ENCODE assay signal across 17 mouse cellular contexts in genomic region chr11:30102594-30102993, GRCm38 (mm10).
DNase-seq lines count a peak whose midpoint lies in the region; ATAC-seq and TF ChIP-seq lines count a peak whose summit lies in the region.
"Had no signal": no experiment of that assay in that cellular context is flagged by ENCODE, and none has a peak within 500 bp of the region (broad histone marks: within the 10 kb centered on the region; RNA-seq: fewer than 3 reads in every experiment).

No protein-coding gene starts in this region.

- H3K27ac ChIP-seq in heart, postnatal 0 days (ENCODE audit: low read depth), result no peak overlapping the region
- H3K27ac ChIP-seq in hindbrain, postnatal 0 days, result no peak overlapping the region
- H3K27ac ChIP-seq: forebrain, embryonic 15.5 days; midbrain, embryonic 13.5 days had no signal

- no peaks in the 10 kb centered on the region for H3K9me3 ChIP-seq in heart, postnatal 0 days (replicated peaks; ENCODE audit: control insufficient read depth, low read length)
- no peaks in the 10 kb centered on the region for H3K9me3 ChIP-seq in hindbrain, postnatal 0 days (ENCODE audit: low read length)
- H3K9me3 ChIP-seq: forebrain, embryonic 15.5 days; midbrain, embryonic 13.5 days had no signal

- no peak overlapping the region for H3K4me2 ChIP-seq in heart, postnatal 0 days (ENCODE audit: low read depth, low read length)
- no peak overlapping the region for H3K4me2 ChIP-seq in hindbrain, postnatal 0 days (ENCODE audit: low read depth, low read length)
- H3K4me2 ChIP-seq: forebrain, embryonic 15.5 days; lung, embryonic 14.5 days; midbrain, embryonic 13.5 days had no signal

- H3K4me1 ChIP-seq in heart, postnatal 0 days (ENCODE audit: control insufficient read depth, insufficient read depth), result no peaks in the 10 kb centered on the region
- no peaks in the 10 kb centered on the region for H3K4me1 ChIP-seq in hindbrain, postnatal 0 days (ENCODE audit: insufficient read depth, low read length)
- H3K4me1 ChIP-seq: forebrain, embryonic 15.5 days; midbrain, embryonic 13.5 days had no signal

- WGBS in heart, postnatal 0 days, result 61% methylated on average over 2 of the region's 2 CpGs
- WGBS in hindbrain, postnatal 0 days, result 91% methylated on average over 2 of the region's 2 CpGs

- no peak overlapping the region for H3K4me3 ChIP-seq in heart, postnatal 0 days (ENCODE audit: low read depth, low read length)
- H3K4me3 ChIP-seq in hindbrain, postnatal 0 days (ENCODE audit: low read length), result no peak overlapping the region
- H3K4me3 ChIP-seq: forebrain, embryonic 15.5 days; midbrain, embryonic 13.5 days had no signal

- intact Hi-C loops in heart, postnatal 14 days (cut with DNase I), result loop anchor here (5.0 to 10.0 kb wide), 2 partner anchors 35 to 732 kb away; no protein-coding TSS in a partner anchor

- peak; percentile 28 for DNase-seq in heart, postnatal 0 days (ENCODE audit: low spot score)
- no peak for DNase-seq in heart, postnatal 14 days
- DNase-seq in lung, adult 18-20 months, result peak; percentile 14 to 24
- no peak for DNase-seq in lung, postnatal 4 days
- peak; percentile 36 for DNase-seq in 416B (ENCODE audit: low read depth)
- DNase-seq in brain, adult 2 months (ENCODE audit: low read depth, low spot score), result peak; percentile 81
- no peak for DNase-seq in hindbrain, postnatal 0 days (ENCODE audit: low spot score)
- DNase-seq: cerebellum, adult 8-10 months; embryo, embryonic 11 days; kidney, adult 11 months; kidney, postnatal 25 days; lung, embryonic 14.5 days; spleen, adult 18-20 months; thymus, postnatal 25 days had no signal

- H3K9ac ChIP-seq in heart, postnatal 0 days (replicated peaks; ENCODE audit: low read depth, low read length), result no peak overlapping the region
- H3K9ac ChIP-seq in hindbrain, postnatal 0 days (replicated peaks; ENCODE audit: low read length), result no peak overlapping the region
- H3K9ac ChIP-seq: forebrain, embryonic 15.5 days; lung, embryonic 14.5 days; midbrain, embryonic 13.5 days had no signal

- H3K27me3 ChIP-seq in heart, postnatal 0 days (ENCODE audit: control insufficient read depth, insufficient read depth, low read length), result no peaks in the 10 kb centered on the region
- no peaks in the 10 kb centered on the region for H3K27me3 ChIP-seq in hindbrain, postnatal 0 days (ENCODE audit: insufficient read depth, low read length)
- H3K27me3 ChIP-seq: CH12.LX; forebrain, embryonic 15.5 days; midbrain, embryonic 13.5 days had no signal

- no peak for ATAC-seq in heart, postnatal 0 days (ENCODE audit: insufficient read depth, low read depth)
- ATAC-seq in hindbrain, postnatal 0 days, result no peak
- ATAC-seq: forebrain, embryonic 15.5 days; midbrain, embryonic 13.5 days had no signal

- peaks cover 95% of the 10 kb centered on the region for H3K36me3 ChIP-seq in heart, postnatal 0 days (replicated peaks; ENCODE audit: control insufficient read depth, insufficient read depth, low read length)
- peaks cover 70% of the 10 kb centered on the region for H3K36me3 ChIP-seq in hindbrain, postnatal 0 days (ENCODE audit: insufficient read depth, low read length)

- TF ChIP-seq CTCF in heart, postnatal 0 days (IDR thresholded peaks at IDR 0.05; ENCODE audit: low read depth), result no peak
- TF ChIP-seq CTCF in hindbrain, postnatal 0 days (IDR thresholded peaks at IDR 0.05; ENCODE audit: low read depth), result no peak

- no peak for TF ChIP-seq EP300 in heart, postnatal 0 days (IDR thresholded peaks at IDR 0.05; ENCODE audit: low read depth)

Comparison
In these comparisons a context has a peak if more than half of its experiments do, and no peak if none do; other contexts are left out.
1. DNase-seq: peak in heart, postnatal 0 days (single experiment), lung, adult 18-20 months (2 of 2), 416B (single experiment) and brain, adult 2 months (single experiment); none in heart, postnatal 14 days (0 of 2), lung, postnatal 4 days (0 of 2) and hindbrain, postnatal 0 days (single experiment).